Mouse (Mus musculus): ENCODE measurements around the gene Lingo4. TPM values are rescaled to one million over a fixed set of nuclear protein-coding genes. Genes with fewer than 3 reads are reported as not detected.

The Lingo4 gene
- polyA plus RNA-seq, 1 experiment from 2014 or later: not detected

- H3K4me3 ChIP-seq: peak overlapping the region; percentile 24
- H3K4me1 ChIP-seq: peaks cover 32% of the 10 kb centered on the region
- H3K9me3 ChIP-seq (replicated peaks): no peaks in the 10 kb centered on the region
- H3K36me3 ChIP-seq: no peaks in the 10 kb centered on the region
- 1% methylated on average over 5 of the region's 5 CpGs for WGBS
- H3K27me3 ChIP-seq (ENCODE audit: low read depth, poor library complexity, severe bottlenecking): peaks cover 53% of the 10 kb centered on the region
- no peak for DNase-seq (ENCODE audit: low spot score)
- H3K27ac ChIP-seq: no peak overlapping the region
These were observed 24.7 kb upstream of the Lingo4 start for GRCm38 (mm10) chr3:94373597-94374011.

DNA sequence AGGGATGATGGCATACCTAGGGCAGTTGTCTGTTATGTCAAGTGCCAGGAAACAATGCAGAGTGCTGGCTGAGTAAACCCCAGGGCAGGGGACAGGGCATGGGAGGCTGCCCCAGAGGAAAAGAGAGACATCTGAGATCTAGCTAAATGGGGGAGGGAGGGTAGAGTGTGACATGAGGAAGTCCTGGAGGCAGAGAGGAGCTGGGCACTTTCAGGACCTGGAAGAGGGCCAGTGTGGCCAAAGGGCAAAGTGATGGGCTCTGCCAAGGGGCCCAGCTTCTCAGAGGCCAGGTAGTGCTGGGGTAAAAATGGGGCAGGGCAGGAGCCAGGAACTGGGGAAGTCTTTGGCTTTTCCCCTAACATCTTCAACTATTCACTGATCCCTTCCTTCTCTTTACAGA is 23.7 kb upstream of the Lingo4 start:
- H3K36me3 ChIP-seq: no peaks in the 10 kb centered on the region
- peaks cover 56% of the 10 kb centered on the region for H3K27me3 ChIP-seq (ENCODE audit: low read depth, poor library complexity, severe bottlenecking)
- no peaks in the 10 kb centered on the region for H3K9me3 ChIP-seq (replicated peaks)
- no peak overlapping the region for H3K27ac ChIP-seq
- H3K4me1 ChIP-seq: peaks cover 32% of the 10 kb centered on the region
- no peak for DNase-seq (ENCODE audit: low spot score)
- no peak overlapping the region for H3K4me3 ChIP-seq

DNA sequence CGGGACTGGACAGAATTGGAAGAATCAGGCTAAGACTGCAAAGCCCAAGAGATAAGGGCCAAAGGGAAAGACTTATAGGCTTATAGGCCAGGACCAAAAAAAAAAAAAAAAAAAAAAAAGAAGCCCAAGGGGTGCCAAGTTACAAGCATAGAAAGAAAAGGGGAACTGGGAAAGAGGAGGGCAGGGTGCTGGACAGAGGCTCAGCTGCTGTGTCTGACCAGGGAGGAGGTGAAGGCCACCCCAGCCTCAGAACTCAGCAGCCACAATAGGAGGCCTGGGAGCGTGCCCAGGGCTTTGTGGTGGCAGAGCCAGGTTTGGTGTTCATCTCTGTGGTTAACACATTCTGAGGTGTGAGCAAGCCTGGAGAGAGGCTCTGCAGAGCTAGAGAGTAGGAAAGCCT is 23.2 kb upstream of the Lingo4 start:
- H3K36me3 ChIP-seq: no peaks in the 10 kb centered on the region
- WGBS: 66% methylated on average over 2 of the region's 2 CpGs
- H3K27ac ChIP-seq: no peak overlapping the region
- peaks cover 34% of the 10 kb centered on the region for H3K4me1 ChIP-seq
- no peak for DNase-seq (ENCODE audit: low spot score)
- no peaks in the 10 kb centered on the region for H3K9me3 ChIP-seq (replicated peaks)
- peaks cover 56% of the 10 kb centered on the region for H3K27me3 ChIP-seq (ENCODE audit: low read depth, poor library complexity, severe bottlenecking)
- H3K4me3 ChIP-seq: no peak overlapping the region

GRCm38 (mm10) chr3:94375861-94376260 is 22.5 kb upstream of the Lingo4 start:
- WGBS: 43% methylated on average over 5 of the region's 5 CpGs
- Histone ChIP-seq H3K9me3 (replicated peaks) (no peaks in the 10 kb centered on the region), H3K4me3 (no peak overlapping the region), H3K4me1 (peaks cover 40% of the 10 kb centered on the region), H3K36me3 (no peaks in the 10 kb centered on the region), H3K27ac (no peak overlapping the region), H3K27me3 (ENCODE audit: low read depth, poor library complexity, severe bottlenecking) (peaks cover 56% of the 10 kb centered on the region)
- no peak for DNase-seq (ENCODE audit: low spot score)

GRCm38 (mm10) chr3:94377028-94377923 is 21.0 kb upstream of the Lingo4 start:
- no peak for DNase-seq (ENCODE audit: low spot score)
- H3K27ac ChIP-seq: no peak overlapping the region
- H3K36me3 ChIP-seq: no peaks in the 10 kb centered on the region
- peaks cover 32% of the 10 kb centered on the region for H3K4me1 ChIP-seq
- 14% methylated on average over 13 of the region's 13 CpGs for WGBS
- H3K4me3 ChIP-seq: no peak overlapping the region
- no peaks in the 10 kb centered on the region for H3K9me3 ChIP-seq (replicated peaks)
- peaks cover 52% of the 10 kb centered on the region for H3K27me3 ChIP-seq (ENCODE audit: low read depth, poor library complexity, severe bottlenecking)

GRCm38 (mm10) chr3:94379831-94380510 is 18.3 kb upstream of the Lingo4 start:
- 31% methylated on average over 9 of the region's 9 CpGs for WGBS
- Histone ChIP-seq H3K4me3 (no peak overlapping the region), H3K36me3 (no peaks in the 10 kb centered on the region), H3K4me1 (peaks cover 15% of the 10 kb centered on the region), H3K9me3 (replicated peaks) (no peaks in the 10 kb centered on the region), H3K27me3 (ENCODE audit: low read depth, poor library complexity, severe bottlenecking) (peaks cover 25% of the 10 kb centered on the region), H3K27ac (no peak overlapping the region)
- DNase-seq (ENCODE audit: low spot score): peak; percentile 25

- no peaks in the 10 kb centered on the region for H3K36me3 ChIP-seq
- H3K4me3 ChIP-seq: no peak overlapping the region
- no peak for DNase-seq (ENCODE audit: low spot score)
- H3K27me3 ChIP-seq (ENCODE audit: low read depth, poor library complexity, severe bottlenecking): peaks cover 15% of the 10 kb centered on the region
- H3K4me1 ChIP-seq: peaks cover 10% of the 10 kb centered on the region
- 72% methylated on average over 5 of the region's 5 CpGs for WGBS
- H3K27ac ChIP-seq: no peak overlapping the region
- H3K9me3 ChIP-seq (replicated peaks): no peaks in the 10 kb centered on the region
These were observed 16.0 kb upstream of the Lingo4 start for GRCm38 (mm10) chr3:94382308-94382707.

- 76% methylated on average over 3 of the region's 3 CpGs for WGBS
- H3K9me3 ChIP-seq (replicated peaks): no peaks in the 10 kb centered on the region
These were observed 14.8 kb upstream of the Lingo4 start for GRCm38 (mm10) chr3:94383476-94383875.

GRCm38 (mm10) chr3:94386671-94387070 is 11.6 kb upstream of the Lingo4 start:
- H3K9me3 ChIP-seq (replicated peaks): no peaks in the 10 kb centered on the region
- no peak overlapping the region for H3K4me3 ChIP-seq
- no peaks in the 10 kb centered on the region for H3K4me1 ChIP-seq
- WGBS: 73% methylated on average over 4 of the region's 4 CpGs
- no peaks in the 10 kb centered on the region for H3K27me3 ChIP-seq (ENCODE audit: low read depth, poor library complexity, severe bottlenecking)
- H3K36me3 ChIP-seq: no peaks in the 10 kb centered on the region
- DNase-seq (ENCODE audit: low spot score): no peak
- no peak overlapping the region for H3K27ac ChIP-seq

More at GRCm38 (mm10) chr3:94383476-94383875, 14.8 kb upstream of the Lingo4 start:
- no peaks in the 10 kb centered on the region for H3K36me3 ChIP-seq
- DNase-seq (ENCODE audit: low spot score): no peak
- H3K27me3 ChIP-seq (ENCODE audit: low read depth, poor library complexity, severe bottlenecking): 0 out of 2 replicates have a peak, but pooled peaks cover 5% of the 10 kb centered on the region
- peaks cover 8% of the 10 kb centered on the region; the same call in 1 of the 2 replicates for H3K4me1 ChIP-seq
- H3K27ac ChIP-seq: no peak overlapping the region
- H3K4me3 ChIP-seq: no peak overlapping the region

GRCm38 (mm10) chr3:94387391-94387790 is 10.9 kb upstream of the Lingo4 start:
- Histone ChIP-seq H3K27ac (no peak overlapping the region), H3K4me3 (no peak overlapping the region), H3K4me1 (no peaks in the 10 kb centered on the region), H3K27me3 (ENCODE audit: low read depth, poor library complexity, severe bottlenecking) (no peaks in the 10 kb centered on the region), H3K9me3 (replicated peaks) (no peaks in the 10 kb centered on the region), H3K36me3 (no peaks in the 10 kb centered on the region)
- no peak for DNase-seq (ENCODE audit: low spot score)
- 91% methylated on average over 10 of the region's 10 CpGs for WGBS

DNA sequence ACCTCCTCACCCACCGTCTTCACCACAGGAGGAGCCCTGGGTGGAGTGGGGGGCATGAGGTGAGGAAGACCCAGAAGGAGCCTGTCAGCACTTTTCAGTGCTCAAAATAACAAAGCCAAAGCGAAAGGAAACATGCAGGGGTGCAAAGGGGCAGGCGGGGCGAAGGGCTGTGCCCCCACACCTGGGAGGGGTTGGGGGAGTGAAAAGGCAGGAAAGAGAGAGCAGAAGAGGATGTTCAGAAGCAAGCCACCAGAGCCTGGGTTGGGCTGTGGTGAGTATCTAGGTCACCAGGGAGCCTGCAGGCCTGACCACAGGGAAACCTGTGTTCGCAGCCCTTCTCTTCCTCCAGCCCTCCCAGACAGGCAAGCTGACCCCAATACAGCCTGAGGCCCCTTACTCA is 10.3 kb upstream of the Lingo4 start:
- no peaks in the 10 kb centered on the region for H3K27me3 ChIP-seq (ENCODE audit: low read depth, poor library complexity, severe bottlenecking)
- no peak overlapping the region for H3K27ac ChIP-seq
- no peak for DNase-seq (ENCODE audit: low spot score)
- H3K4me1 ChIP-seq: no peaks in the 10 kb centered on the region
- H3K9me3 ChIP-seq (replicated peaks): no peaks in the 10 kb centered on the region
- no peak overlapping the region for H3K4me3 ChIP-seq
- WGBS: 85% methylated on average over 5 of the region's 5 CpGs
- no peaks in the 10 kb centered on the region for H3K36me3 ChIP-seq

- H3K27me3 ChIP-seq (ENCODE audit: low read depth, poor library complexity, severe bottlenecking): no peaks in the 10 kb centered on the region
- 95% methylated on average over 16 of the region's 16 CpGs for WGBS
- no peak overlapping the region for H3K4me3 ChIP-seq
- H3K27ac ChIP-seq: no peak overlapping the region
- DNase-seq (ENCODE audit: low spot score): no peak
- H3K4me1 ChIP-seq: no peaks in the 10 kb centered on the region
- H3K9me3 ChIP-seq (replicated peaks): no peaks in the 10 kb centered on the region
- no peaks in the 10 kb centered on the region for H3K36me3 ChIP-seq
These were observed 8.9 kb upstream of the Lingo4 start for GRCm38 (mm10) chr3:94389420-94389819.

GRCm38 (mm10) chr3:94391001-94391400 is 7.3 kb upstream of the Lingo4 start:
- no peak for DNase-seq (ENCODE audit: low spot score)
- Histone ChIP-seq H3K36me3 (no peaks in the 10 kb centered on the region), H3K4me1 (no peaks in the 10 kb centered on the region), H3K9me3 (replicated peaks) (no peaks in the 10 kb centered on the region), H3K27ac (no peak overlapping the region), H3K27me3 (ENCODE audit: low read depth, poor library complexity, severe bottlenecking) (no peaks in the 10 kb centered on the region), H3K4me3 (no peak overlapping the region)
- WGBS: 80% methylated on average over 5 of the region's 5 CpGs

All from limb, embryonic 10.5 days (tissue).